Mouse (Mus musculus): Measurements from ENCODE around the gene Wap. TPM values are rescaled to one million over a fixed set of nuclear protein-coding genes. Genes with fewer than 3 reads are reported as not detected.

Gene Wap
- polyA plus RNA-seq, 1 experiment from 2014 or later = not detected

DNA sequence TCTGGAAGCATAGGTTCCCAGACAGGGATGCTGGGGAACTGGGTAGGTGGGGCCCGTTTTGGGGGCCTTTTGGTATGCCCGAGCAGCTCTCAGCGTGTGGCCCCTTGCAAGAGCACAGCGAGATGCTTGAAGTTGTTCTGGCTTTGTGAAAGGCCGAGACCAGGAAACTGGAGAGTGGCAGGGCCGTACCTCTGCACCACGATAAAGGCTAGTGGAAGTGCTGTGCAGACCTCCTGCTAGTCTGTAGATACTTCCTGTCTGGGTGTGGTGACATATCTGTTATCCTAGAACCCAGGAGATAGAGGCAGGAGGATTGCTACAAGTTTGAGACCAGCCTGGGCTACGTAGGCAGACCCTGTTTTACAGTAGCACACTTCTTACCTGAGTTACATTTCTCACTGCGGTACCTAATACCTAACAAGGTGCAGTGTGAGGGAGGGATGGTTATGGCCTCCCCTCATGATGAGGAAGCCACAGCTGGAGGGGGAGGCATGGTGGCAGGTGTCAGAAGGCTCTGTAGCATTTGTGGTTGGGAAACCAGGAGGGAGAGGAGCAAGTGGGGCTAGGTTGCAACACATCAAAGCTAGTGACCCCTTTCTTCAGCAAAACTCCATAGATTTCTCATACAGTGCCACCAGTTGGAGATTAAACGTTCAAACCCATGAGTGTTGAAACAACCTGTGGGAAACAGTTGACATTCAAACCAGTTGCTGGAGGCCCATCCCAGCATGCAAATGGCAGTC is 47.3 kb downstream of the Wap start:
- Histone ChIP-seq H3K4me1 (no peaks in the 10 kb centered on the region), H3K4me2 (replicated peaks) (no peak overlapping the region), H3K9ac (no peak overlapping the region), H3K27ac (no peak overlapping the region), H3K27me3 (no peaks in the 10 kb centered on the region), H3K9me3 (no peaks in the 10 kb centered on the region), H3K36me3 (peaks cover 96% of the 10 kb centered on the region), H3K4me3 (no peak overlapping the region)
- WGBS = 87% methylated on average over 10 of the region's 10 CpGs
- no peak for ATAC-seq (ENCODE audit: low FRiP score, low read depth)

- H3K4me3 ChIP-seq = no peak overlapping the region
- H3K27me3 ChIP-seq = no peaks in the 10 kb centered on the region
- no peak for ATAC-seq (ENCODE audit: low FRiP score, low read depth)
Observed at GRCm38 (mm10) chr11:6589838-6590237, 48.6 kb downstream of the Wap start.

GRCm38 (mm10) chr11:6588295-6588694 is 50.1 kb downstream of the Wap start:
- 91% methylated on average over 7 of the region's 7 CpGs for WGBS
- no peak overlapping the region for H3K4me3 ChIP-seq
- H3K36me3 ChIP-seq = peaks cover 92% of the 10 kb centered on the region
- no peaks in the 10 kb centered on the region for H3K27me3 ChIP-seq
- H3K4me1 ChIP-seq = no peaks in the 10 kb centered on the region
- ATAC-seq (ENCODE audit: low FRiP score, low read depth) = no peak
- H3K9ac ChIP-seq = no peak overlapping the region
- H3K27ac ChIP-seq = no peak overlapping the region
- no peak overlapping the region for H3K4me2 ChIP-seq (replicated peaks)
- H3K9me3 ChIP-seq = no peaks in the 10 kb centered on the region

More at GRCm38 (mm10) chr11:6589838-6590237, 48.6 kb downstream of the Wap start:
- peaks cover 96% of the 10 kb centered on the region for H3K36me3 ChIP-seq
- H3K4me1 ChIP-seq = no peaks in the 10 kb centered on the region
- H3K9me3 ChIP-seq = no peaks in the 10 kb centered on the region
- no peak overlapping the region for H3K4me2 ChIP-seq (replicated peaks)
- no peak overlapping the region for H3K27ac ChIP-seq
- H3K9ac ChIP-seq = no peak overlapping the region
- 91% methylated on average over 7 of the region's 7 CpGs for WGBS

GRCm38 (mm10) chr11:6587249-6587940 is 51.0 kb downstream of the Wap start:
- H3K4me3 ChIP-seq = no peak overlapping the region
- WGBS = 91% methylated on average over 7 of the region's 7 CpGs
- no peak overlapping the region for H3K9ac ChIP-seq
- H3K36me3 ChIP-seq = peaks cover 86% of the 10 kb centered on the region
- H3K4me1 ChIP-seq = no peaks in the 10 kb centered on the region
- no peaks in the 10 kb centered on the region for H3K9me3 ChIP-seq
- no peak for ATAC-seq (ENCODE audit: low FRiP score, low read depth)
- no peak overlapping the region for H3K4me2 ChIP-seq (replicated peaks)
- H3K27ac ChIP-seq = no peak overlapping the region
- H3K27me3 ChIP-seq = no peaks in the 10 kb centered on the region

DNA sequence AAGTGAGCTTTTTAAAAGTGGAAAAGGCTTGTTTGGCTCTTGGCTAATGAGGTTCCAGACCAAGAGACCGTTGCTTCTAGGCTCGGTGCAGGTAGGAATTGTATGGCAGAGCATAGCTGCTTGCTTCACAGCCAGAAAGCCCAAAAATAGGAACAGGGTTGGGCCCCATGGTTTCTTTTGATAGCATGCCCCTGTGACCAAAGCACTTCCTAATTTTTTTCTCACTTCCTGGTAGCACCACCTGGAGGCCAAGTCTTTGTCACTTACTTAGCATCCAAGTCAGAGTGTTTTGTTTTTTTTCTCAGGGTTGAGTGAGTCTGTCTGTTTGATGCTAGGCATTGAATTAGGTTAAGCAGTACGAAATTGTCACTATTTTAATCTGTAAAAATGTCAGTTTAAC is 51.8 kb downstream of the Wap start:
- H3K4me3 ChIP-seq = no peak overlapping the region
- no peak overlapping the region for H3K9ac ChIP-seq
- peaks cover 80% of the 10 kb centered on the region for H3K36me3 ChIP-seq
- H3K27me3 ChIP-seq = no peaks in the 10 kb centered on the region
- WGBS = 88% methylated on average over 3 of the region's 3 CpGs
- ATAC-seq (ENCODE audit: low FRiP score, low read depth) = no peak
- no peak overlapping the region for H3K27ac ChIP-seq
- no peaks in the 10 kb centered on the region for H3K9me3 ChIP-seq
- H3K4me1 ChIP-seq = no peaks in the 10 kb centered on the region
- no peak overlapping the region for H3K4me2 ChIP-seq (replicated peaks)

GRCm38 (mm10) chr11:6585748-6586147 is 52.7 kb downstream of the Wap start:
- Histone ChIP-seq H3K4me3 (no peak overlapping the region), H3K4me1 (no peaks in the 10 kb centered on the region), H3K9me3 (no peaks in the 10 kb centered on the region), H3K4me2 (replicated peaks) (no peak overlapping the region), H3K9ac (no peak overlapping the region), H3K27ac (no peak overlapping the region), H3K36me3 (peaks cover 74% of the 10 kb centered on the region), H3K27me3 (no peaks in the 10 kb centered on the region)
- ATAC-seq (ENCODE audit: low FRiP score, low read depth) = no peak
- 83% methylated on average over 8 of the region's 8 CpGs for WGBS

Other genes with a start within 250 kb of the Wap start
- gene Zmiz2, start 249.6 kb downstream of the Wap start, polyA plus RNA-seq (2015; fragmentation: Nextera tagmentation; extraction: Ambion mirVana) = 10.1 and 10.3 TPM in 2 replicates
- gene Ppia, start 223.2 kb downstream of the Wap start, polyA plus RNA-seq (2015; fragmentation: Nextera tagmentation; extraction: Ambion mirVana) = 4,950 and 5,155 TPM in 2 replicates
- gene H2afv, start 194.2 kb downstream of the Wap start, polyA plus RNA-seq (2015; fragmentation: Nextera tagmentation; extraction: Ambion mirVana) = 657 and 704 TPM in 2 replicates
- gene Purb, start 162.7 kb downstream of the Wap start, polyA plus RNA-seq (2015; fragmentation: Nextera tagmentation; extraction: Ambion mirVana) = 30.5 and 32.1 TPM in 2 replicates
- gene Myo1g, start 117.7 kb downstream of the Wap start, polyA plus RNA-seq (2015; fragmentation: Nextera tagmentation; extraction: Ambion mirVana) = 1.5 and 2.1 TPM in 2 replicates
- gene Ccm2, start 91.8 kb downstream of the Wap start, polyA plus RNA-seq (2015; fragmentation: Nextera tagmentation; extraction: Ambion mirVana) = 99.0 and 102 TPM in 2 replicates
- gene Nacad, start 32.6 kb downstream of the Wap start, polyA plus RNA-seq (2015; fragmentation: Nextera tagmentation; extraction: Ambion mirVana) = 1.2 and 2.5 TPM in 2 replicates
- 33.1 and 37.7 TPM in 2 replicates for gene Tbrg4, start 12.6 kb downstream of the Wap start, polyA plus RNA-seq (2015; fragmentation: Nextera tagmentation; extraction: Ambion mirVana)
- 5.5 and 7.8 TPM in 2 replicates for gene Ramp3, start 19.9 kb upstream of the Wap start, polyA plus RNA-seq (2015; fragmentation: Nextera tagmentation; extraction: Ambion mirVana)
- gene Gm11983, start 199.0 kb upstream of the Wap start, polyA plus RNA-seq (2015; fragmentation: Nextera tagmentation; extraction: Ambion mirVana) = not detected in 2 replicates

All from limb, embryonic 13.5 days (tissue).